Mouse (Mus musculus) olfactory bulb, adult 2 months (tissue): ENCODE results near the gene Mapkapk2. TPM values are rescaled to one million over a fixed set of nuclear protein-coding genes. Genes with fewer than 3 reads are reported as not detected.

Experiments used
- H3K27ac ChIP-seq: fragments of 200-500 bp; 2 replicates; pipeline ENCODE4 v1.5.1; 2012; ENCODE audit warnings: low read depth, low read length; ENCODE audit not compliant: insufficient read depth
- H3K4me1 ChIP-seq: fragments of 200-500 bp; 2 replicates; pipeline ENCODE4 v1.6.1; 2012; ENCODE audit warnings: low read length; ENCODE audit not compliant: control insufficient read depth, insufficient read depth
- H3K4me3 ChIP-seq: fragments of 200-500 bp; 2 replicates; pipeline ENCODE4 v1.5.1; 2012; ENCODE audit warnings: mild to moderate bottlenecking, low read depth, low read length, moderate library complexity; ENCODE audit not compliant: insufficient read depth
- CTCF ChIP-seq: fragments of 200-500 bp; IDR thresholded peaks from 2 replicates; pipeline ENCODE4 v1.5.1; 2012; ENCODE audit warnings: low read depth, mild to moderate bottlenecking, low read length, moderate library complexity; ENCODE audit not compliant: insufficient read depth
- POLR2A ChIP-seq: fragments of 200-500 bp; IDR thresholded peaks from 2 replicates; pipeline ENCODE4 v1.6.1; 2012; ENCODE audit warnings: mild to moderate bottlenecking, low read depth, low read length, moderate library complexity; ENCODE audit not compliant: insufficient read depth
- WGBS: fragments of 180-500 bp; shearing (Covaris S2); methylation state at CpG from one replicate; pipeline ENCODE4 v1.1.7; 2018; 5-methylcytosine and 5-hydroxymethylcytosine counted together
- polyA plus RNA-seq: library from polyadenylated mRNA; stranded (reverse); fragments of >200 nt; gene quantifications from 2 replicates; pipeline ENCODE4 v1.2.4, GENCODE M21; 2012; ENCODE audit warnings: low replicate concordance; ENCODE audit not compliant: missing spikeins, insufficient read depth, insufficient read length

Gene Mapkapk2
- polyA plus RNA-seq, 1 experiment, result not detected

- TF ChIP-seq CTCF (no peak), POLR2A (no peak)
- no peak overlapping the region for H3K4me3 ChIP-seq
- WGBS, result 75% methylated on average over 5 of the region's 5 CpGs
- no peaks in the 10 kb centered on the region for H3K4me1 ChIP-seq
- H3K27ac ChIP-seq, result no peak overlapping the region
These were observed 74.9 kb downstream of the Mapkapk2 start for GRCm38 (mm10) chr1:131022591-131023249.

GRCm38 (mm10) chr1:131021900-131022590 is 75.6 kb downstream of the Mapkapk2 start:
- Histone ChIP-seq H3K4me1 (no peaks in the 10 kb centered on the region), H3K27ac (no peak overlapping the region), H3K4me3 (no peak overlapping the region)
- no peak for TF ChIP-seq CTCF
- TF ChIP-seq POLR2A, result no peak
- 81% methylated on average over 11 of the region's 11 CpGs for WGBS

- WGBS, result 72% methylated on average over 9 of the region's 9 CpGs
- Histone ChIP-seq H3K4me3 (no peak overlapping the region), H3K4me1 (no peaks in the 10 kb centered on the region), H3K27ac (no peak overlapping the region)
- TF ChIP-seq CTCF (no peak), POLR2A (no peak)
These were observed 76.2 kb downstream of the Mapkapk2 start for GRCm38 (mm10) chr1:131021438-131021837.

GRCm38 (mm10) chr1:131020425-131021310 is 77.0 kb downstream of the Mapkapk2 start:
- H3K4me1 ChIP-seq, result no peaks in the 10 kb centered on the region

GRCm38 (mm10) chr1:131019492-131020098 is 78.0 kb downstream of the Mapkapk2 start, which contains the start of gene Il10:
TSS of gene Il10 (plus strand) at chr1:131019845.
- TF ChIP-seq POLR2A (no peak), CTCF (no peak)
- H3K4me1 ChIP-seq, result no peaks in the 10 kb centered on the region
- H3K4me3 ChIP-seq, result no peak within 1 kb of the TSS
- 70% methylated on average over 8 of the region's 8 CpGs for WGBS
- no peak within 1 kb of the TSS for H3K27ac ChIP-seq

More at GRCm38 (mm10) chr1:131020425-131021310, 77.0 kb downstream of the Mapkapk2 start:
- no peak overlapping the region for H3K4me3 ChIP-seq
- WGBS, result 64% methylated on average over 12 of the region's 12 CpGs
- TF ChIP-seq CTCF (no peak), POLR2A (no peak)
- H3K27ac ChIP-seq, result no peak overlapping the region

GRCm38 (mm10) chr1:131015879-131016278 is 81.7 kb downstream of the Mapkapk2 start:
- TF ChIP-seq CTCF (no peak), POLR2A (no peak)
- no peak overlapping the region for H3K4me3 ChIP-seq
- no peaks in the 10 kb centered on the region for H3K4me1 ChIP-seq
- 93% methylated on average over 7 of the region's 7 CpGs for WGBS
- no peak overlapping the region for H3K27ac ChIP-seq

- WGBS, result 94% methylated on average over 6 of the region's 6 CpGs
- no peak overlapping the region for H3K4me3 ChIP-seq
- no peaks in the 10 kb centered on the region for H3K4me1 ChIP-seq
- TF ChIP-seq POLR2A (no peak), CTCF (no peak)
- no peak overlapping the region for H3K27ac ChIP-seq
These were observed 82.3 kb downstream of the Mapkapk2 start for GRCm38 (mm10) chr1:131015281-131015680.

- TF ChIP-seq POLR2A (no peak), CTCF (no peak)
- WGBS, result 92% methylated on average over 5 of the region's 5 CpGs
These were observed 83.7 kb downstream of the Mapkapk2 start for GRCm38 (mm10) chr1:131013926-131014325.

More at GRCm38 (mm10) chr1:131013926-131014325, 83.7 kb downstream of the Mapkapk2 start:
- no peak overlapping the region for H3K4me3 ChIP-seq
- no peaks in the 10 kb centered on the region for H3K4me1 ChIP-seq
- no peak overlapping the region for H3K27ac ChIP-seq
